Mouse (Mus musculus) left cerebral cortex, adult 2 months (tissue): ENCODE results near the gene Trp73. TPM values are rescaled to one million over a fixed set of nuclear protein-coding genes. Genes with fewer than 3 reads are reported as not detected.

Experiments
- DNase-seq, 2 experiments: peaks; one replicate each; pipeline ENCODE4 v3.0.0; 2021 to 2022; ENCODE audit warnings: low spot score in 2 of 2, mixed read lengths in 1 of 2; ENCODE audit errors: extremely low spot score in 1 of 2
- H3K27ac ChIP-seq: fragments of 200-600 bp; 2 replicates; pipeline ENCODE4 v1.8.1; 2022
- H3K4me3 ChIP-seq: fragments of 200-600 bp; 2 replicates; pipeline ENCODE4 v1.8.1; 2022
- CTCF ChIP-seq: fragments of 200-600 bp; IDR thresholded peaks from 2 replicates; pipeline ENCODE4 v1.8.1; 2022; ENCODE audit warnings: antibody characterized with exemption, mild to moderate bottlenecking, moderate library complexity
- intact Hi-C: fragments of 180-260 bp; cut with DNase I; formaldehyde crosslinking; loops from one replicate; pipeline ENCODE4 v1.15.1; 2025
- total RNA-seq, 2 experiments: library from RNA; stranded (reverse); gene quantifications; 2 replicates each; pipeline ENCODE4 v1.2.3; 2021

Trp73 gene
- total RNA-seq, 2 experiments from 2014 or later, result 0.41 to 1.1 TPM

GRCm38 (mm10) chr4:154119208-154119607, 20.8 kb downstream of the Trp73 start:
- no peak for DNase-seq
- no peak for TF ChIP-seq CTCF
- Histone ChIP-seq H3K4me3 (no peak overlapping the region), H3K27ac (no peak overlapping the region)
- intact Hi-C loops, result no loop called here

GRCm38 (mm10) chr4:154118782-154119181, 21.2 kb downstream of the Trp73 start:
- TF ChIP-seq CTCF, result no peak
- DNase-seq, result no peak
- H3K27ac ChIP-seq, result no peak overlapping the region
- intact Hi-C loops, result no loop called here
- no peak overlapping the region for H3K4me3 ChIP-seq

DNA sequence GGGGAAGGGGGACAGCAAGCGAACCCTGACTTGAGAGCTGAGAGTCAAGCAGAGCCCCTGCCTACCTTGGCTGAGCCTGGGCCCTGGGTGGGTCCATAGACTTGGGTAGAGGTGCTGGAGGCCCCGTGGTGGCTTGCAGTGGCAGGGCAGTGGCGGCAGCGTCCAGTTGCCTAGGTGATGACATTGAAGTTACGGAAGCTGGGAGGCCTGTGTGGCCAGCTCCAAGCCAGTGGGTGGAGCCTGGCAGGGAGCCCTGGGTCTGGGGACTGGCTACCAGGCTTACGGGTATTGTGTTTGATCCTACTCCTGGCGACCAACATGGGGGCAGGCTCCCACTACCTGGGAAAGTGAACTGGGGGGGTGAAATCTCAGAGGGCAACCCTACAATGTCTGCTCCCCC, 23.6 kb downstream of the Trp73 start:
- DNase-seq, result no peak
- TF ChIP-seq CTCF, result no peak
- Histone ChIP-seq H3K27ac (no peak overlapping the region), H3K4me3 (no peak overlapping the region)
- intact Hi-C loops, result no loop called here

DNA sequence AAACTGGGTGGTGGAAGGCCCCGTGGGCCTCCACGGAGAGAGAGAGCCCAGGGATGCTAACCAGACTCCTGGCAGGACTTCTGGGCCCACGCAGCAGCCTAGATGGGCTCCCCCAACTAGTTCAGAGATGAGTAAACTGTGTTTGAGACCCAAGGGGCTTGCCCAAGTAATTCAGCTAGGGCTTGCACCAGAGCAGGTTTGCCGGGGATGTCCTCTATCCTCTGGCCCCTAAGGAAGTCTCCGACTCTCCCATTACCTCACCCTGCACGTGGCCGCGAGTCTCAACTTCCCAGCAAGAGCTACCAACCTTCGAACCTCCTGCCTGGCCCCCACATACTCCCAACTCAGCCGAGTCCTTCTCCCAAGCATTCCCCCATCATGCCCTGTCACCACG, 30.2 kb downstream of the Trp73 start:
- intact Hi-C loops, result no loop called here
- Histone ChIP-seq H3K27ac (no peak overlapping the region), H3K4me3 (no peak overlapping the region)
- TF ChIP-seq CTCF, result no peak
- no peak for DNase-seq

GRCm38 (mm10) chr4:154109216-154109849, 30.7 kb downstream of the Trp73 start:
- H3K4me3 ChIP-seq, result no peak overlapping the region
- intact Hi-C loops, result no loop called here
- TF ChIP-seq CTCF, result no peak
- DNase-seq, result peak in 1 of 2 experiments; percentile 30
- no peak overlapping the region for H3K27ac ChIP-seq

GRCm38 (mm10) chr4:154106497-154107061, 33.4 kb downstream of the Trp73 start:
- intact Hi-C loops, result no loop called here
- H3K4me3 ChIP-seq, result no peak overlapping the region
- DNase-seq, result no peak
- no peak for TF ChIP-seq CTCF
- no peak overlapping the region for H3K27ac ChIP-seq

GRCm38 (mm10) chr4:154105381-154106001, 34.5 kb downstream of the Trp73 start:
- peak; percentile 92 for TF ChIP-seq CTCF
- DNase-seq, result peak; percentile 47 to 63
- no peak overlapping the region for H3K27ac ChIP-seq
- intact Hi-C loops, result loop anchor here (1.0 to 2.0 kb wide), 2 partner anchors 40 to 81 kb away; no protein-coding TSS in a partner anchor
- no peak overlapping the region for H3K4me3 ChIP-seq

GRCm38 (mm10) chr4:154103912-154104311, 36.1 kb downstream of the Trp73 start:
- no peak overlapping the region for H3K4me3 ChIP-seq
- intact Hi-C loops, result loop anchor here (2.0 kb wide), 1 partner anchor 79 kb away; no protein-coding TSS in a partner anchor
- H3K27ac ChIP-seq, result no peak overlapping the region
- no peak for TF ChIP-seq CTCF
- no peak for DNase-seq

DNA sequence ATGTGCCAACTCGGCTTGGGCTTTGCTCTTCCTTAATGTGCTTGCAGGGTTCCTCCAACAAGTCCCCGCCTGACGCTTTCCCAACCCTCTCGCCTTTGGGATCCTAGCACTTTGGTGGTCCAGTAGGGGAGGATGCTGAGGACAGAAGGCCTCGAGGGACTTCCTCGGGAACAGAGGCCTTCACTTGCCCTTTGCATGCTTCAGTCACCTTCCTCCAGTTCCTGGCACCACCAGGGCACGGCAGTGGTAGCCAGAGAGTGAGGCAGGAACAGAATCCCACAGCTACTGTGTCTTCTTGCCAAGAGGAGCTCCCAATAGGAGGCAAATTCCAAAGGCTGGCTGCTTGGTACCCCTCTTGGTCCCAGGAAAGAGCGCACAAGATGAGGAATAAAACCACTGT, 36.6 kb downstream of the Trp73 start:
- no peak overlapping the region for H3K27ac ChIP-seq
- no peak for TF ChIP-seq CTCF
- no peak for DNase-seq
- intact Hi-C loops, result no loop called here
- no peak overlapping the region for H3K4me3 ChIP-seq

- DNase-seq, result no peak
- Histone ChIP-seq H3K27ac (no peak overlapping the region), H3K4me3 (no peak overlapping the region)
- intact Hi-C loops, result no loop called here
- no peak for TF ChIP-seq CTCF
These were observed 40.6 kb downstream of the Trp73 start for GRCm38 (mm10) chr4:154099361-154099760.

GRCm38 (mm10) chr4:154096111-154096510, 43.9 kb downstream of the Trp73 start:
- no peak for TF ChIP-seq CTCF
- intact Hi-C loops, result no loop called here
- Histone ChIP-seq H3K27ac (no peak overlapping the region), H3K4me3 (no peak overlapping the region)
- DNase-seq, result no peak

GRCm38 (mm10) chr4:154093210-154093609, 46.8 kb downstream of the Trp73 start:
- no peak overlapping the region for H3K27ac ChIP-seq
- TF ChIP-seq CTCF, result peak; percentile 77
- no peak overlapping the region for H3K4me3 ChIP-seq
- peak; percentile 36 to 66 for DNase-seq
- intact Hi-C loops, result no loop called here
